Mouse (Mus musculus): ENCODE measurements at regions not wholly inside any gene's neighbourhood (a gene's known extent, or its start where the extent isn't known, plus 50 kb on each side); places are given as distances from the start of the nearest gene placed in this dataset.
"Not testable (repeated sequence)": the region's sequence is repeated elsewhere in the genome, so short reads cannot be mapped to it uniquely, and the experiment has no call there.

DNA sequence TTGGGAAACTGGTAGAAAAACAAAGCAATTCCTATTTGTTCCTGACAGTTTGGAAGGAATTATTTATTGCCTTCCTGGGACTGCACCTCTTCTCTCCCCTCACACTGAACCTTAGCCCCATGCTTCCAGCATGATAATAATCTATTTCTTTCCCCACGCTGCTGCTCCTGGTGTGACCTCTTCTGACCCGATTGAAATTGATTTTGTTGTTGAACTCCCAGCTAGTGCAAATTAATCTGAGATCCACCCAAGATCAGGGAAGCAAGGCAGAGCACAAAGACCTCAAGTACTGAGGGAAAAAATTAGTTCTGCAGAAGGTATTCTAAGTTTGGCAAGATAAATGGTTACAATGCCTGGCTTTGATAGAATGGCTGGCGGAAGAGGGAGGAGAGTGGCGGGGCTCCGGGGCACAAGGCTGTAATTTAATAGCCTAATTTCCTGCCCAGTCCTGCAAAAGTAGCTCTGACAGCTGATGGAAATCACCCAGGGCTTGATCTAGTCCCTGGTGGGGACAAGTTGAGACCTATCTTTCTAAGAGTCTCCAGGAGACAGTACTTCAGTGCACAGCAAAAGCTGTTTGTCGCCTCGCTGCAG lies 604.6 kb upstream of the Sox11 start:
- Histone ChIP-seq H3K4me1 (peaks cover 4% of the 10 kb centered on the region), H3K9me3 (no peaks in the 10 kb centered on the region), H3K4me3 (replicated peaks) (no peak overlapping the region), H3K27ac (no peak overlapping the region), H3K36me3 (no peaks in the 10 kb centered on the region), H3K4me2 (no peak overlapping the region), H3K27me3 (replicated peaks) (no peaks in the 10 kb centered on the region), H3K9ac (no peak overlapping the region)
- ATAC-seq (ENCODE audit: insufficient read depth, low FRiP score, low read depth), result no peak
- WGBS, result 30% methylated on average over 7 of the region's 7 CpGs

DNA sequence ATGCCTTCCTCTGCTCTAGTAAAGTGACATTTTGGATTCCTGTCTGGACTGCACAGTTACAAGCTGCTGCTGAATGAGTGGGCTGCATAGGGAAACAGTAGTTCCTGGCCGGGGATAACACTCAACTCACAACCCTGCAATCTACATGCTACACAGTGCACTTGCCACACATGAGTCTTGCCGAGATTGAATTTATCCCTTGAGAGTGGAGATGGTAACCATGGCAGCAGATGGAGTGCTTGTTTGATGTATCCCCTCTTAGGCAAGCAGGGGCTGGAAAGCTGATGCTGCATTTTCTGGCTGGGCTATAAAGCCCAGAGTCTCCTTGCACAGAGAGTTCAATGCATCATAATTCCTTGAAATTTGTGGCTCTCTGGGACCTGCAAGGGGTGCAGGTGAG lies 603.0 kb upstream of the Sox11 start:
- H3K36me3 ChIP-seq, result no peaks in the 10 kb centered on the region
- H3K4me2 ChIP-seq, result no peak overlapping the region
- H3K4me1 ChIP-seq, result peaks cover 4% of the 10 kb centered on the region
- H3K4me3 ChIP-seq (replicated peaks), result no peak overlapping the region
- ATAC-seq (ENCODE audit: insufficient read depth, low FRiP score, low read depth), result no peak
- no peaks in the 10 kb centered on the region for H3K27me3 ChIP-seq (replicated peaks)
- 28% methylated on average over 2 of the region's 2 CpGs for WGBS
- no peak overlapping the region for H3K9ac ChIP-seq
- no peaks in the 10 kb centered on the region for H3K9me3 ChIP-seq
- H3K27ac ChIP-seq, result no peak overlapping the region

DNA sequence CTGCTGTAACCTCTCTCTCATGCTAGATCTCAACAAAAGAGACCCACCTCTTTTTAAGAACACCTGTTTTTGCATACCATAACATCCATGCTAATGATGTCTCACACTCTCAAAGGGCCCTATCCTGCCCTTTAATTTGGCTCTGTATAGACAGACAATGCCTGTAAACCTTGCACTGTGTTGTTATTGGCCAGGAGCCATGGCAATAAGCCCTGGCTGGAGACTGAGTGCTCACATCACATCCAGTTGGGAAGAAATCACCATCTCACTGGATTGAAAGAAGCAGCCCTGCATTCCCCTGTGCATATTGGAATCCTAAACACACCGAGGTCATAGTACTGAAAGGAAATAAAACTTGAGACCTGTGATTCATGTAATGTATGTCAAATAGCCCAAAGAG lies 598.7 kb upstream of the Sox11 start:
- Histone ChIP-seq H3K36me3 (no peaks in the 10 kb centered on the region), H3K4me2 (no peak overlapping the region), H3K4me1 (no peaks in the 10 kb centered on the region), H3K4me3 (replicated peaks) (no peak overlapping the region), H3K27ac (no peak overlapping the region), H3K9me3 (no peaks in the 10 kb centered on the region), H3K27me3 (replicated peaks) (no peaks in the 10 kb centered on the region), H3K9ac (no peak overlapping the region)
- ATAC-seq (ENCODE audit: insufficient read depth, low FRiP score, low read depth), result no peak
- WGBS, result 63% methylated on average over 1 of the region's 1 CpGs

DNA sequence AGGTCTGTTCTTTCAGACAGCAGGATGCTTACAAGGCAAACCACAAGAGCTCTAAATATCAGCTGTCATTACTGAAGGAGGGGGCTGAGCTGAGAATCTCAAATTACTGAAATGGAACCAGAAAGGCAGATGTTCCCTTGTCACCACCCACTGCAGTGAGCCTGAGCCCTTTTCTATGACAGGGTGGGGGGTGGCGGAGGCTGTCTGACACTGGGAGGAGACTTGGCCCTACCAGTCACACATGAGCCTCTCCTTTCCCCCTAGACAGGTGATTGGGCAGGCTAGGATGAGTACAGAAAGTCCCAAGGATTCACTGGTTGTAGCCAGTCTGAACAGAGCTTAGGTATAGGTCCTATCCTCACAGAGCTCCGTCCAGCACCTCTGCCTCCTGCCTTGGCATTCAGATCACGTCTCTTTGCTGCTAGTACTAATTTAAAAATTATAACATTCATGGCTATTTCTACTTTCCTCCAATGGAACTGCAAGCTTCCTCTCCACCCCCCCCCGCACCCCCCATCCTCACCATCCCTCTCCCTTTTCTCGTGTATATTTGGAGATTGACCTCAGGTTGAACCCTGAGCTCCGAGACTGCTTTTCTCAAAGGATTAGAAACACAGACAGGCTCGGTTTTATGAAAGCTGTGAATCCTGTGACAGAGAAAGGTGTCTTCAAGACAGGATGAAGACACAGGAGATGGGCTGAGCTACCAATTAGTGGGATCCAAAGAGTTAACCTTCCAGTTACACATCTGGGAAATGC lies 590.2 kb upstream of the Sox11 start:
- Histone ChIP-seq H3K9ac (no peak overlapping the region), H3K9me3 (no peaks in the 10 kb centered on the region), H3K27me3 (replicated peaks) (no peaks in the 10 kb centered on the region), H3K4me3 (replicated peaks) (no peak overlapping the region), H3K36me3 (no peaks in the 10 kb centered on the region), H3K4me1 (peaks cover 9% of the 10 kb centered on the region; the same call in 1 of the 2 replicates), H3K27ac (no peak overlapping the region), H3K4me2 (no peak overlapping the region)
- 23% methylated on average over 7 of the region's 7 CpGs for WGBS
- no peak for ATAC-seq (ENCODE audit: insufficient read depth, low FRiP score, low read depth)

DNA sequence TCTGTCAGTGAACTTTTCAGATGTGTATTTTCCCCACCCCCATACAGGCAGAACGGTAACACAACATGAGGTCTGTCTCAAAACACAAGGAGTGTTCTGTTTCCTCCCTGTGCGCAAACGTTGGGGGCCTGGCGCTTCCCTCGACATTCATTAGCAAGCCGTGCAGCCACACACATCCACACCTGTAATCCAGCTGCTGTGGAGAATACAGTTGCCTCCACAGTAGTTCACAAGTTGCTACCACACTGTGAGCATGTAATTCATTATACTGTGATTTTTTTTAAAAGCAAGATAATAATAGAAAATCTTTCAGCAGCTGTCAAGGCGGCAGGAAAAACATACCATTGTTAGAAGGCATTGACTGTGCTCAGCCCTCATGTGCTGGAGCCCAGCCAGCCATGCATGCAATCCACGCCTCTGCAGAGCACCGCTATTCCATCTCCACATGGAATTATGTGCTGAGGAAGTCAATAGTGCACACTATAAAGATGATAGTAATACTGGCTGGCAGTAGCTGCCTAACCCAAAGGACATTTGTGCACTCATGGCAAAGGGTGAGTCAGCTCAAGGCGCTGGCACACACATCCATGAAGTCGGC lies 586.1 kb upstream of the Sox11 start:
- H3K9ac ChIP-seq, result no peak overlapping the region
- ATAC-seq (ENCODE audit: insufficient read depth, low FRiP score, low read depth), result no peak
- 46% methylated on average over 11 of the region's 11 CpGs for WGBS
- H3K4me3 ChIP-seq (replicated peaks), result no peak overlapping the region
- H3K4me2 ChIP-seq, result no peak overlapping the region
- no peaks in the 10 kb centered on the region for H3K27me3 ChIP-seq (replicated peaks)
- H3K36me3 ChIP-seq, result no peaks in the 10 kb centered on the region
- peaks cover 9% of the 10 kb centered on the region; the same call in 1 of the 2 replicates for H3K4me1 ChIP-seq
- H3K9me3 ChIP-seq, result no peaks in the 10 kb centered on the region
- H3K27ac ChIP-seq, result no peak overlapping the region

DNA sequence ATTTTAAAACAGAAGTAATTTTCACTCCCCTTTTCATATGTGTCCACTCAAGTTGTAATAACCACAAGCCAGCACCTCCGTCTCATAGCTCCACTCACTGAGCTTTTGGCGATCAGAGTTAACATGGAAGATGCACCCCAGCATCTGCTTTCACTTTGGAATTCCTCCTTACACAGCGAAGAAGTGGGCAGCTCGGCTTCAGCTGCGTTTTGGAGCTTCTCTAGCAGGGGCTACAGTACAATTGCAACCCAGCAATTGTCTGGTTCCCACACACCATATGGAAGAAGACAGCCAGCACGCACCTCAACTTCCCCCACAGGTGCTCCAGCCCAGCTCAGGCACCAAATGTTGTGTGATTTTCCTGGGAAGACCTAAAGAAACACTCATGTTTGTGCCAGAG lies 584.4 kb upstream of the Sox11 start:
- H3K4me1 ChIP-seq, result peaks cover 4% of the 10 kb centered on the region; the same call in 1 of the 2 replicates
- H3K36me3 ChIP-seq, result no peaks in the 10 kb centered on the region
- H3K9ac ChIP-seq, result no peak overlapping the region
- H3K27me3 ChIP-seq (replicated peaks), result no peaks in the 10 kb centered on the region
- WGBS, result 95% methylated on average over 6 of the region's 6 CpGs
- no peak overlapping the region for H3K27ac ChIP-seq
- no peak overlapping the region for H3K4me3 ChIP-seq (replicated peaks)
- no peak for ATAC-seq (ENCODE audit: insufficient read depth, low FRiP score, low read depth)
- H3K9me3 ChIP-seq, result no peaks in the 10 kb centered on the region
- no peak overlapping the region for H3K4me2 ChIP-seq

DNA sequence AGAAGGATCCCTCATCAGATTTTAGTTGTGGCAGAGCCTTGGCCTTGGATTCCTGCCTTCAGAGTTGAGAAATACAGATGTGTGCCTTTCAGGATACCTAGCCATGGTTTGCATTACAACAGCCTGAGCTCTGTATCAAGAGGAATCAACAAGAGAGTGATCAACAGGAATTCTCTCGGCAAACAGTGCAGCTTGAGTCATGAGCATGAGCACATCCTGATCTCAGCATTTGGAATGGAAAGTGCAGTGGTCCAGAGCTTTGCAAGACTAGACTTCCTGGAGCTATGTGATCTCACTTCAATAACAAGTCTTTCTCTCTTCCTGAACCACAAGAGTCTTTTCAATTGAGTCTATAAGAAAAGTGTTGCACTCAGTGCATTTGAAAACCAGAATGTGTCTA lies 578.2 kb upstream of the Sox11 start:
- Histone ChIP-seq H3K4me2 (no peak overlapping the region), H3K9me3 (no peaks in the 10 kb centered on the region), H3K9ac (no peak overlapping the region), H3K4me1 (no peaks in the 10 kb centered on the region), H3K27me3 (replicated peaks) (no peaks in the 10 kb centered on the region), H3K36me3 (no peaks in the 10 kb centered on the region), H3K4me3 (replicated peaks) (no peak overlapping the region), H3K27ac (no peak overlapping the region)
- no peak for ATAC-seq (ENCODE audit: insufficient read depth, low FRiP score, low read depth)
- 74% methylated on average over 1 of the region's 1 CpGs for WGBS

DNA sequence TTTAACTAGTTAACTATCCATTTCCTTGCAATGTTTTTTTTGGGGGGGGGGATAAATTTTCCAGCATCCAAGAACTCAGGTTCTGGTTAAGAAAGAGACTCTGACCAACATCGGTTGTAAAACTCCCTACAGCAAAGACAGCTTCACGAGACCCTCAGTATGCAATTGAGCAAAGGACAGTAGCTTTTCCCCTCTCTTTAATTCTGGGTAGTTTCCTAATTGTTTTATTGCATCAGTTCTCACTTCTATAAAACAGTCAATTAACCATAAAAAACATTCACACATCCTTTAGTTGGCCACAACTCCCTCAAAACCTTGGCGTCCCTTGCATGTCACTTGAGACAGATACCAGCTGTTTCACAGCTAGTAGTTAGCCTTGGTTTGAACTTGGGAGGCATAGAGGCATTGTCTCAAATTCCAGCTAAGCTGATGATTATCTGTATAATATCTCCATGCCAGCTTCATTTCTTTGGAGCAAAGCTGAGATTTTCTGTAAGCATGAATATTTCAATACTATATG lies 574.1 kb upstream of the Sox11 start:
- no peaks in the 10 kb centered on the region for H3K36me3 ChIP-seq
- 51% methylated on average over 3 of the region's 3 CpGs for WGBS
- no peak overlapping the region for H3K9ac ChIP-seq
- no peaks in the 10 kb centered on the region for H3K9me3 ChIP-seq
- H3K4me2 ChIP-seq, result no peak overlapping the region
- H3K27ac ChIP-seq, result no peak overlapping the region
- no peaks in the 10 kb centered on the region for H3K4me1 ChIP-seq
- H3K27me3 ChIP-seq (replicated peaks), result no peaks in the 10 kb centered on the region
- ATAC-seq (ENCODE audit: insufficient read depth, low FRiP score, low read depth), result no peak
- H3K4me3 ChIP-seq (replicated peaks), result no peak overlapping the region

DNA sequence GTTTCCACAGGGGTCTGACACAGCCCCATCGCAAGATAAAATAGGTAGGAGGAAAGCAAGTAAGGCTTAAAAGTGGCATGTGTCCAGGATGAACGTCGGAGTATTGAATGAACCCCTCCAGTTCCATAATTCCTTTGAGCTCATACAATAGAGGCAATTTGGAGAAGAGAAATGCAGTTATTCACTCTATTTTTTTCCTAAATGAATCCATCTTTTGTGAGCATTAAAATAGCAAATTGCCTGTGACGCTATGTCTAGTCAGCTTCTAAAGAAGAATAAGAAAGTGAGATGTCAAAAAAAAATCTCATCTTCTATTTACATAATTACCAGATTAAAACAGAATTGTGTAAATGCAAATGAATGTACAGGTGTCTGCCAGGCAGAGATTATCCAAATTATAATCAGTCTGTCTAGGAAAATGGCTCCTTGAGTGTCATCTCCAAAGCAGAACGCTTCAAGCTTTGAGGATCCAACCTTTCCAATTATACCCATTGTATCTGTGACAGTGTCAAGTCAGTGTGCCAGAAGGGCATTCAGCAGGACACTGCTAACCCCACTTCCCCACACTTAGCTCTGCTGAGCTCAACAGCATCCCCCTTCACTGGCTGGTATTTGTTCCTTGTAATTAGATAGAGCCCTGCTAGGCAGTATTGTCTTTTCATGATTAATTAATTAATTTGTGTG lies 567.2 kb upstream of the Sox11 start:
- no peak overlapping the region for H3K4me3 ChIP-seq (replicated peaks)
- 83% methylated on average over 5 of the region's 5 CpGs for WGBS
- no peaks in the 10 kb centered on the region for H3K27me3 ChIP-seq (replicated peaks)
- no peaks in the 10 kb centered on the region for H3K4me1 ChIP-seq
- no peak for ATAC-seq (ENCODE audit: insufficient read depth, low FRiP score, low read depth)
- H3K9ac ChIP-seq, result no peak overlapping the region
- H3K4me2 ChIP-seq, result no peak overlapping the region
- H3K36me3 ChIP-seq, result no peaks in the 10 kb centered on the region
- no peaks in the 10 kb centered on the region for H3K9me3 ChIP-seq
- H3K27ac ChIP-seq, result no peak overlapping the region

DNA sequence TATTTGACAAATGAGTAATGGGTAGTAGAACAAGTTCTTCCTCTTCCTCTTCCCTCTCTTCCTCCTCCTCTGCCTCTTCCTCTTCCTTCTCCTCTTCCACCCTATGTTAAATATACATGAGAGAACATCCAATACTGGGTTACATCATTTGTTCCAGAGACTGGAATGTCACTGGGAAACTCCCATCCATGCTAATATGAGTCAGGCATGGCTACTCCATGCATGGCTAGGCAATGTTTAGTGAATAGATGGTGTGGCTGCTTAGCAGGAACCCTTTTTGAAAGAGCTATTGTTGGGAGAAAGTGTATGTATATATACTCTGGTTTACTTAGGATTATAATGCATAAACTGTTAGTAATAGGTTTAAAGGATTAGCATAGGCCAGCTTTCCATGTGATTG lies 554.3 kb upstream of the Sox11 start:
- not testable (repeated sequence) for H3K4me1 ChIP-seq; ATAC-seq (ENCODE audit: insufficient read depth, low FRiP score, low read depth); H3K27ac ChIP-seq; H3K27me3 ChIP-seq (replicated peaks); H3K4me2 ChIP-seq; H3K9me3 ChIP-seq; H3K9ac ChIP-seq; H3K36me3 ChIP-seq; H3K4me3 ChIP-seq (replicated peaks)

DNA sequence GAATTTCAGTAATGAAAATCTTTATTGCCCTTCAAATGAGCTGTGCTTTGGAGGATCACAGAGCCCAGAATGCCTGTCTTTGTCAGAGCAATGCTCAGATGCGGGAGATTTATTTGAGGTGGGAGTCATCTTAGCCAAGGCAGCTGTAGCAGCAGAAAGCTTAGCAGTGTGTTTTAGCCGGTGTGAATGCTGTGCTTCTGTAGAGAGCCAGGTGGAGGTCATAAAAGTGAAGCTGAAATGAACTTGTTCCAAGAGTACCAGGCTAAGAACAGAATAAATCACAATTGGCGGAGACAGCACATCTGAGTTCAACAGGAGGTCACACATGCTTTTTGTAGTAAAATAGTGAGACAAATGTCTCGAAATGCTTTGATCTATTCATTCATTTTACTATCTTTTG lies 539.3 kb upstream of the Sox11 start:
- H3K4me1 ChIP-seq, result no peaks in the 10 kb centered on the region
- no peak overlapping the region for H3K4me3 ChIP-seq (replicated peaks)
- no peaks in the 10 kb centered on the region for H3K36me3 ChIP-seq
- WGBS, result 29% methylated on average over 4 of the region's 4 CpGs
- H3K9me3 ChIP-seq, result no peaks in the 10 kb centered on the region
- H3K27me3 ChIP-seq (replicated peaks), result no peaks in the 10 kb centered on the region
- no peak; the same call in 1 of the 2 replicates for ATAC-seq (ENCODE audit: insufficient read depth, low FRiP score, low read depth)
- H3K27ac ChIP-seq, result no peak overlapping the region
- no peak overlapping the region for H3K9ac ChIP-seq
- H3K4me2 ChIP-seq, result no peak overlapping the region

DNA sequence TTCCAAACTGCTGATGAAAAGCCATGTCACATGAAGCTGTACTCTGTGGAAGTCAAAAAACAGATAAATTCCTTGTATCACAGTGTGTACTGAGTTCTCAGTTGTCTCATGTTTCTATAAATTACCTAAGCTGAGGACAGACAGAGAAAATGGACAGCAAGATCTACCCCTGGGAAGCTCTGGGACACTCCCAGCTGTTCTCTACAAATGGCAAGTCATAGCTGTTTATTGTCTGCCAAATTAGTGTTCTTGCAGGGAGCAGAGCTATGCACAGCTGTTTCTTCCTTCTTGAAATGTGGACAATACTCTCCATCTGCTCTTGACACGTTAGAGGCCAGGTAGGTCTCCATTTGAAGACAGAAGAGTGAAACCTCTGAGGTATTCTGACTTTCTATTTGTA lies 524.0 kb upstream of the Sox11 start:
- no peaks in the 10 kb centered on the region for H3K4me1 ChIP-seq
- no peak overlapping the region for H3K27ac ChIP-seq
- H3K9me3 ChIP-seq, result no peaks in the 10 kb centered on the region
- no peaks in the 10 kb centered on the region for H3K36me3 ChIP-seq
- no peak overlapping the region for H3K4me3 ChIP-seq (replicated peaks)
- WGBS, result 68% methylated on average over 1 of the region's 1 CpGs
- no peak for ATAC-seq (ENCODE audit: insufficient read depth, low FRiP score, low read depth)
- no peak overlapping the region for H3K9ac ChIP-seq
- no peaks in the 10 kb centered on the region for H3K27me3 ChIP-seq (replicated peaks)
- H3K4me2 ChIP-seq, result no peak overlapping the region

Data from stomach, embryonic 15.5 days (tissue).